Mouse (Mus musculus) liver, embryonic 14.5 days (tissue): ENCODE measurements at regions not wholly inside any gene's neighbourhood (a gene's known extent, or its start where the extent isn't known, plus 50 kb on each side); places are given as distances from the start of the nearest gene placed in this dataset.

Source experiments
- ATAC-seq: fragments of 200-750 bp; cut with Nextera tagmentation; 2 replicates; pipeline ENCODE4 v1.8.0; 2017; ENCODE audit warnings: moderate number of reproducible peaks, mild to moderate bottlenecking, moderate library complexity; ENCODE audit not compliant: insufficient read depth
- DNase-seq, 3 experiments: peaks; one replicate each; pipeline ENCODE4 v3.0.0-alpha.2; 2012 to 2013; ENCODE audit warnings: low read depth in 3 of 3, low spot score in 3 of 3
- H3K27ac ChIP-seq: fragments of 300-500 bp; sonication (generic); 2 replicates; pipeline ENCODE4 v1.5.1; 2014; ENCODE audit warnings: moderate library complexity, mild to moderate bottlenecking, control low read depth, inconsistent platforms
- H3K27me3 ChIP-seq: fragments of 300-500 bp; sonication (generic); 2 replicates; pipeline ENCODE4 v1.6.1; 2014; ENCODE audit warnings: mild to moderate bottlenecking, low read length, moderate library complexity; ENCODE audit not compliant: control insufficient read depth, insufficient read depth
- H3K36me3 ChIP-seq: fragments of 300-500 bp; sonication (generic); replicated peaks from 2 replicates; pipeline ENCODE4 v1.6.1; 2014; ENCODE audit warnings: low read depth; ENCODE audit not compliant: control insufficient read depth, insufficient read depth
- H3K4me1 ChIP-seq, 2 experiments: fragments of 200-500 bp in 1 of 2; fragments of 300-500 bp in 1 of 2; sonication (generic) in 1 of 2; replicated peaks; 2 replicates each; pipeline ENCODE4 v1.6.1; 2012 to 2014; ENCODE audit warnings: antibody characterized with exemption in 1 of 2, inconsistent platforms in 1 of 2, low read length in 1 of 2; ENCODE audit not compliant: control insufficient read depth in 2 of 2, insufficient read depth in 2 of 2
- H3K4me2 ChIP-seq: fragments of 300-500 bp; sonication (generic); 2 replicates; pipeline ENCODE4 v1.6.1; 2014; ENCODE audit warnings: low read depth, mild to moderate bottlenecking, control low read depth, moderate library complexity
- H3K4me3 ChIP-seq, 2 experiments: fragments of 200-500 bp in 1 of 2; fragments of 300-500 bp in 1 of 2; sonication (generic) in 1 of 2; 2 replicates each; pipeline ENCODE4 v1.5.1; 2012 to 2014; ENCODE audit warnings: low read depth in 2 of 2, low read length in 2 of 2, mild to moderate bottlenecking in 2 of 2, control low read depth in 1 of 2, inconsistent platforms in 1 of 2, moderate library complexity in 1 of 2; ENCODE audit not compliant: insufficient read depth in 1 of 2
- H3K9ac ChIP-seq: fragments of 300-500 bp; sonication (generic); replicated peaks from 2 replicates; pipeline ENCODE4 v1.6.1; 2014; ENCODE audit warnings: mild to moderate bottlenecking, control low read depth, moderate library complexity
- H3K9me3 ChIP-seq: fragments of 300-500 bp; sonication (generic); 2 replicates; pipeline ENCODE4 v1.6.1; 2016; ENCODE audit warnings: low read length, mixed read lengths; ENCODE audit not compliant: control insufficient read depth
- CTCF ChIP-seq: IDR thresholded peaks from 2 replicates; pipeline ENCODE4 v1.5.1; 2016; ENCODE audit warnings: antibody characterized with exemption, low read depth, control low read depth
- EP300 ChIP-seq: IDR thresholded peaks from 2 replicates; pipeline ENCODE4 v1.6.1; 2016; ENCODE audit warnings: antibody characterized with exemption, low read depth
- whole genome bisulfite sequencing: fragments of 180-500 bp; shearing (Covaris S2); extraction: QIAGEN DNeasy Blood & Tissue Kit; methylation state at CpG from one replicate; pipeline ENCODE4 v1.1.7; 2014; ENCODE audit not compliant: insufficient replicate concordance; 5-methylcytosine and 5-hydroxymethylcytosine counted together

- Histone ChIP-seq H3K27me3 (no peaks in the 10 kb centered on the region), H3K9me3 (no peaks in the 10 kb centered on the region), H3K27ac (no peak overlapping the region), H3K4me1 (no peaks in the 10 kb centered on the region), H3K9ac (no peak overlapping the region), H3K36me3 (no peaks in the 10 kb centered on the region), H3K4me3 (no peak overlapping the region), H3K4me2 (no peak overlapping the region)
- TF ChIP-seq EP300 = no peak
- no peak for TF ChIP-seq CTCF
- DNase-seq (no peak), ATAC-seq (no peak)
- 47% methylated on average over 3 of the region's 3 CpGs for WGBS
These were observed 106.5 kb upstream of the Fbxo11 start for GRCm38 (mm10) chr17:88171606-88172005.

GRCm38 (mm10) chr17:88173354-88174032 lies 108.4 kb upstream of the Fbxo11 start:
- Histone ChIP-seq H3K27me3 (no peaks in the 10 kb centered on the region), H3K27ac (no peak overlapping the region), H3K9me3 (no peaks in the 10 kb centered on the region), H3K36me3 (no peaks in the 10 kb centered on the region), H3K4me1 (no peaks in the 10 kb centered on the region), H3K4me3 (no peak overlapping the region), H3K9ac (no peak overlapping the region), H3K4me2 (no peak overlapping the region)
- TF ChIP-seq CTCF (peak; percentile 14; the same call in 1 of the 2 replicates), EP300 (no peak)
- DNase-seq (peak in 1 of 3 experiments; percentile 14), ATAC-seq (no peak)
- WGBS = 16% methylated on average over 4 of the region's 4 CpGs

- TF ChIP-seq CTCF = no peak
- no peak for TF ChIP-seq EP300
- WGBS = 68% methylated on average over 10 of the region's 10 CpGs
- no peak overlapping the region for H3K4me2 ChIP-seq
These were observed 109.2 kb upstream of the Fbxo11 start for GRCm38 (mm10) chr17:88174242-88174679.

GRCm38 (mm10) chr17:88175951-88176623 lies 111.0 kb upstream of the Fbxo11 start:
- DNase-seq (no peak), ATAC-seq (no peak)
- Histone ChIP-seq H3K36me3 (no peaks in the 10 kb centered on the region), H3K4me1 (no peaks in the 10 kb centered on the region), H3K9me3 (no peaks in the 10 kb centered on the region), H3K4me3 (no peak overlapping the region), H3K27me3 (no peaks in the 10 kb centered on the region), H3K27ac (no peak overlapping the region), H3K4me2 (no peak overlapping the region), H3K9ac (no peak overlapping the region)
- TF ChIP-seq CTCF (no peak), EP300 (no peak)
- WGBS = 31% methylated on average over 4 of the region's 4 CpGs

More at GRCm38 (mm10) chr17:88174242-88174679, 109.2 kb upstream of the Fbxo11 start:
- Histone ChIP-seq H3K27ac (no peak overlapping the region), H3K9me3 (no peaks in the 10 kb centered on the region), H3K9ac (no peak overlapping the region), H3K4me3 (no peak overlapping the region), H3K27me3 (no peaks in the 10 kb centered on the region), H3K4me1 (no peaks in the 10 kb centered on the region), H3K36me3 (no peaks in the 10 kb centered on the region)
- no peak for DNase-seq
- no peak for ATAC-seq

- no peak overlapping the region for H3K27ac ChIP-seq
- H3K27me3 ChIP-seq = no peaks in the 10 kb centered on the region
- ATAC-seq (no peak), DNase-seq (no peak)
- no peaks in the 10 kb centered on the region; a peak in 1 of 4 replicates for H3K4me1 ChIP-seq
- H3K9ac ChIP-seq = no peak overlapping the region
- H3K4me3 ChIP-seq = no peak overlapping the region
- WGBS = 26% methylated on average over 5 of the region's 5 CpGs
- TF ChIP-seq EP300 (no peak), CTCF (no peak)
- no peak overlapping the region for H3K4me2 ChIP-seq
- no peaks in the 10 kb centered on the region for H3K36me3 ChIP-seq
- H3K9me3 ChIP-seq = no peaks in the 10 kb centered on the region
These were observed 125.6 kb upstream of the Fbxo11 start for GRCm38 (mm10) chr17:88190735-88191134.
